Comparison of ENCODE assay signal across 8 mouse cellular contexts in genomic region chr15:27796868-27797222, GRCm38 (mm10).
DNase-seq lines count a peak whose midpoint lies in the region; ATAC-seq lines count a peak whose summit lies in the region.

No protein-coding gene starts in this region.

- no peak overlapping the region for H3K4me3 ChIP-seq in heart, embryonic 11.5 days (ENCODE audit: low read depth, low read length)
- no peak overlapping the region for H3K4me3 ChIP-seq in forebrain, embryonic 16.5 days (replicated peaks; ENCODE audit: low read length)
- no peak overlapping the region for H3K4me3 ChIP-seq in limb, embryonic 12.5 days (replicated peaks)

- H3K4me2 ChIP-seq in heart, embryonic 11.5 days: no peak overlapping the region
- no peak overlapping the region for H3K4me2 ChIP-seq in forebrain, embryonic 16.5 days (ENCODE audit: low read length)
- H3K4me2 ChIP-seq in limb, embryonic 12.5 days: no peak overlapping the region

- H3K27me3 ChIP-seq in heart, embryonic 11.5 days (ENCODE audit: control insufficient read depth, insufficient read depth, low read length): no peaks in the 10 kb centered on the region
- H3K27me3 ChIP-seq in forebrain, embryonic 16.5 days (replicated peaks; ENCODE audit: control insufficient read depth, insufficient read depth, low read length): no peaks in the 10 kb centered on the region
- H3K27me3 ChIP-seq in limb, embryonic 12.5 days: no peaks in the 10 kb centered on the region

- ATAC-seq in heart, embryonic 11.5 days (replicated peaks; ENCODE audit: insufficient number of reproducible peaks, low FRiP score, low TSS enrichment): 0 out of 2 replicates have a peak, but pooled peaks have one; percentile 10
- 0 out of 2 replicates have a peak, but pooled peaks have one; percentile 3 for ATAC-seq in forebrain, embryonic 16.5 days
- 0 out of 2 replicates have a peak, but pooled peaks have one; percentile 11 for ATAC-seq in limb, embryonic 12.5 days (ENCODE audit: insufficient number of reproducible peaks, insufficient read depth, low FRiP score, low TSS enrichment, low read depth)

- DNase-seq in heart, adult 18-20 months: no peak
- DNase-seq in B cell, adult 2 months: peak; percentile 34 to 48
- DNase-seq in retina, postnatal 1 day: no peak
- DNase-seq in spleen, postnatal 10 days (ENCODE audit: low spot score in 2 of 2): no peak
- DNase-seq in adrenal gland, postnatal 10 days: no peak

- peaks cover 55% of the 10 kb centered on the region for H3K4me1 ChIP-seq in heart, embryonic 11.5 days (ENCODE audit: control insufficient read depth, insufficient read depth, low read length)
- peaks cover 41% of the 10 kb centered on the region for H3K4me1 ChIP-seq in forebrain, embryonic 16.5 days (replicated peaks; ENCODE audit: control insufficient read depth, insufficient read depth, low read length)
- H3K4me1 ChIP-seq in limb, embryonic 12.5 days (replicated peaks): peaks cover 77% of the 10 kb centered on the region

- no peaks in the 10 kb centered on the region for H3K9me3 ChIP-seq in heart, embryonic 11.5 days (replicated peaks; ENCODE audit: control insufficient read depth, low read length)
- H3K9me3 ChIP-seq in forebrain, embryonic 16.5 days (ENCODE audit: control insufficient read depth, low read length): no peaks in the 10 kb centered on the region
- no peaks in the 10 kb centered on the region for H3K9me3 ChIP-seq in limb, embryonic 12.5 days

- no peak overlapping the region for H3K9ac ChIP-seq in heart, embryonic 11.5 days (ENCODE audit: low read depth, low read length)
- no peak overlapping the region for H3K9ac ChIP-seq in forebrain, embryonic 16.5 days (replicated peaks; ENCODE audit: low read depth, low read length)
- H3K9ac ChIP-seq in limb, embryonic 12.5 days (replicated peaks): no peak overlapping the region

- 0 out of 2 replicates have a peak, but pooled peaks cover 3% of the 10 kb centered on the region for H3K36me3 ChIP-seq in heart, embryonic 11.5 days (ENCODE audit: control insufficient read depth, insufficient read depth, low read length)
- H3K36me3 ChIP-seq in forebrain, embryonic 16.5 days (ENCODE audit: control insufficient read depth, insufficient read depth): no peaks in the 10 kb centered on the region
- H3K36me3 ChIP-seq in limb, embryonic 12.5 days: peaks cover 20% of the 10 kb centered on the region; the same call in 1 of the 2 replicates

- H3K27ac ChIP-seq in heart, embryonic 11.5 days (ENCODE audit: low read depth, low read length): peak overlapping the region; percentile 23; the same call in 1 of the 2 replicates
- peak overlapping the region; percentile 69 for H3K27ac ChIP-seq in forebrain, embryonic 16.5 days (ENCODE audit: low read length)
- peak overlapping the region; percentile 96 for H3K27ac ChIP-seq in limb, embryonic 12.5 days

- WGBS in heart, embryonic 11.5 days (ENCODE audit: insufficient replicate concordance): 54% methylated on average over 7 of the region's 7 CpGs
- WGBS in forebrain, embryonic 16.5 days: 81% methylated on average over 7 of the region's 7 CpGs
- WGBS in limb, embryonic 12.5 days: 64% methylated on average over 7 of the region's 7 CpGs

Comparison
In these comparisons a context has a peak if more than half of its experiments do, and no peak if none do; other contexts are left out.
1. H3K27ac ChIP-seq: peak in every context shown above with its lines; median percentile 96 in limb, embryonic 12.5 days; 69 in forebrain, embryonic 16.5 days; 23 in heart, embryonic 11.5 days.
2. DNase-seq: peak in B cell, adult 2 months (2 of 2); none in heart, adult 18-20 months (0 of 2), retina, postnatal 1 day (single experiment), spleen, postnatal 10 days (0 of 2) and adrenal gland, postnatal 10 days (single experiment).
3. Peak in every context shown above with its lines, with median percentiles within 50 percentile points of each other: ATAC-seq.